ENCODE assay signal across 10 mouse cellular contexts in genomic region chr9:44567338-44568082, GRCm38 (mm10). TPM values are rescaled to one million over a fixed set of nuclear protein-coding genes. Genes with fewer than 3 reads are reported as not detected.
DNase-seq lines count a peak whose midpoint lies in the region; ATAC-seq and TF ChIP-seq lines count a peak whose summit lies in the region.
"Had no signal": no experiment of that assay in that cellular context is flagged by ENCODE, and none has a peak within 500 bp of the region (broad histone marks: within the 10 kb centered on the region; RNA-seq: fewer than 3 reads in every experiment).

No protein-coding gene starts in this region.

- WGBS in liver, adult 2 months = 78% methylated on average over 9 of the region's 9 CpGs
- WGBS in neural tube, embryonic 15.5 days = 79% methylated on average over 9 of the region's 9 CpGs

- no peak for TF ChIP-seq POLR2A in liver, adult 2 months (IDR thresholded peaks at IDR 0.05; ENCODE audit: extremely low read depth, insufficient read depth, low read length)
- TF ChIP-seq POLR2A in myocyte (IDR thresholded peaks at IDR 0.05; ENCODE audit: insufficient read length, low read depth) = no peak

- peak; percentile 41 for DNase-seq in liver, adult 2 months (ENCODE audit: extremely low read depth, low read depth, low spot score)
- no peak for DNase-seq in liver
- peak; percentile 55 for DNase-seq in heart, postnatal 4 days
- DNase-seq in retina, postnatal 1 day = no peak
- no peak for DNase-seq in right cerebral cortex, postnatal 25 days

- H3K36me3 ChIP-seq in liver, adult 2 months (ENCODE audit: control insufficient read depth, insufficient read depth, low read length) = no peaks in the 10 kb centered on the region
- H3K36me3 ChIP-seq in myocyte (ENCODE audit: control insufficient read depth, insufficient read depth) = no peaks in the 10 kb centered on the region
- H3K36me3 ChIP-seq in neural tube, embryonic 15.5 days = no peaks in the 10 kb centered on the region
- H3K36me3 ChIP-seq: stomach, embryonic 15.5 days had no signal

- H3K4me2 ChIP-seq in myocyte (ENCODE audit: low read depth) = peak overlapping the region; percentile 76
- no peak overlapping the region for H3K4me2 ChIP-seq in neural tube, embryonic 15.5 days
- H3K4me2 ChIP-seq: stomach, embryonic 15.5 days had no signal

- no peak for TF ChIP-seq CTCF in liver, adult 2 months (IDR thresholded peaks at IDR 0.05; ENCODE audit: low read depth, low read length)

- H3K27me3 ChIP-seq in liver, adult 2 months (ENCODE audit: control insufficient read depth, insufficient read depth, low read length) = no peaks in the 10 kb centered on the region
- H3K27me3 ChIP-seq in myocyte (ENCODE audit: control insufficient read depth, insufficient read depth, insufficient read length) = no peaks in the 10 kb centered on the region
- no peaks in the 10 kb centered on the region for H3K27me3 ChIP-seq in neural tube, embryonic 15.5 days (replicated peaks)
- H3K27me3 ChIP-seq: stomach, embryonic 15.5 days had no signal

- H3K9me3 ChIP-seq in neural tube, embryonic 15.5 days (replicated peaks) = no peaks in the 10 kb centered on the region
- H3K9me3 ChIP-seq: stomach, embryonic 15.5 days had no signal

- peak overlapping the region; percentile 45; the same call in 1 of the 2 replicates for H3K27ac ChIP-seq in liver, adult 2 months (replicated peaks; ENCODE audit: insufficient read depth, low read depth, low read length)
- peak overlapping the region; percentile 75 for H3K27ac ChIP-seq in brown adipose tissue, adult 24 weeks (replicated peaks; ENCODE audit: low read depth, low read length)
- no peak overlapping the region for H3K27ac ChIP-seq in neural tube, embryonic 15.5 days (replicated peaks)
- H3K27ac ChIP-seq: stomach, embryonic 15.5 days had no signal

- H3ac ChIP-seq in myocyte (ENCODE audit: control insufficient read depth, insufficient read length) = no peak overlapping the region

- H3K79me2 ChIP-seq in liver, adult 2 months (ENCODE audit: control insufficient read depth, insufficient read depth, low read length) = no peaks in the 10 kb centered on the region
- no peaks in the 10 kb centered on the region for H3K79me2 ChIP-seq in myocyte (ENCODE audit: control insufficient read depth, insufficient read depth)

- ATAC-seq in neural tube, embryonic 15.5 days (ENCODE audit: low FRiP score) = no peak

- no peaks in the 10 kb centered on the region for H3K4me1 ChIP-seq in liver, adult 2 months (ENCODE audit: control insufficient read depth, insufficient read depth, low read length)
- H3K4me1 ChIP-seq in brown adipose tissue, adult 24 weeks (ENCODE audit: control insufficient read depth, insufficient read depth, insufficient read length, low read length) = no peaks in the 10 kb centered on the region
- no peaks in the 10 kb centered on the region for H3K4me1 ChIP-seq in neural tube, embryonic 15.5 days
- H3K4me1 ChIP-seq: stomach, embryonic 15.5 days had no signal

- H3K9ac ChIP-seq in liver, adult 2 months (ENCODE audit: low read depth, low read length) = no peak overlapping the region
- H3K9ac ChIP-seq in neural tube, embryonic 15.5 days (replicated peaks) = no peak overlapping the region
- H3K9ac ChIP-seq: stomach, embryonic 15.5 days had no signal

- H3K4me3 ChIP-seq in liver, adult 2 months (ENCODE audit: insufficient read depth, low read depth, low read length) = no peak overlapping the region
- no peak overlapping the region for H3K4me3 ChIP-seq in brown adipose tissue, adult 24 weeks (ENCODE audit: insufficient read depth, low read depth, low read length)
- H3K4me3 ChIP-seq in myocyte = no peak overlapping the region
- no peak overlapping the region for H3K4me3 ChIP-seq in neural tube, embryonic 15.5 days (replicated peaks)
- H3K4me3 ChIP-seq: stomach, embryonic 15.5 days had no signal

TF ChIP-seq in myocyte, 11 proteins besides CTCF, POLR2A, EP300 and RAD21:
- TF ChIP-seq REST (IDR thresholded peaks at IDR 0.05; ENCODE audit: insufficient read depth, insufficient read length) (no peak), POLR2AphosphoS2 (IDR thresholded peaks at IDR 0.05; ENCODE audit: insufficient read length, low read depth) (no peak), SRF (IDR thresholded peaks at IDR 0.05; ENCODE audit: control insufficient read depth, insufficient read length, low read depth) (no peak), E2F4 (IDR thresholded peaks at IDR 0.05; ENCODE audit: insufficient read depth) (no peak), CEBPB (IDR thresholded peaks at IDR 0.05; ENCODE audit: insufficient read depth, poor library complexity, severe bottlenecking) (peak; percentile 45; the same call in 1 of the 2 replicates), TCF3 (IDR thresholded peaks at IDR 0.05; ENCODE audit: insufficient read length, low read depth) (no peak), USF1 (IDR thresholded peaks at IDR 0.05; ENCODE audit: low read depth) (no peak), MYOG (IDR thresholded peaks at IDR 0.05; ENCODE audit: control insufficient read depth in 1 of 3, insufficient read depth in 1 of 3, insufficient read length in 2 of 3, low read depth in 2 of 3) (no peak)

RNA-seq across cellular contexts. Expression of gene Cxcr5, which starts 5.8 kb away (rescaled TPM):
- total RNA-seq in liver, adult 2 months (2014; rRNA removed) = 0.18 and 0.20 TPM in 2 replicates
- 0.24 and 1.4 TPM in 2 replicates for polyA plus RNA-seq in liver, adult 2 months (2012; rRNA removed)
- polyA plus RNA-seq in brown adipose tissue, adult 24 weeks (2012; ENCODE audit: insufficient read depth, insufficient read length, missing spikeins) = not detected in 2 replicates
- total RNA-seq in heart, postnatal 4 days (2021) = under 1 TPM; 0.14 to 0.29 TPM
- polyA plus RNA-seq in myocyte (2012; fragmentation: generic; extraction: Trizol) = 0.01 TPM
- 0.26 TPM in 1 of 2 replicates, not detected in the other for polyA plus RNA-seq in neural tube, embryonic 15.5 days (2015; fragmentation: Nextera tagmentation; extraction: Ambion mirVana)
- total RNA-seq: left cerebral cortex, adult 8-10 months had no signal

RNA-seq across cellular contexts. Expression of gene Ddx6, which starts 37.2 kb away (rescaled TPM):
- total RNA-seq in liver, adult 2 months (2014; rRNA removed) = 58.4 and 58.7 TPM in 2 replicates
- 8.4 and 8.8 TPM in 2 replicates for polyA plus RNA-seq in liver, adult 2 months (2012; rRNA removed)
- 56.9 and 60.7 TPM in 2 replicates for polyA plus RNA-seq in brown adipose tissue, adult 24 weeks (2012; ENCODE audit: insufficient read depth, insufficient read length, missing spikeins)
- 100 to 1,000 TPM in 1 of 2 experiments, 10 to 100 TPM in 1; 99.8 to 101 TPM for total RNA-seq in heart, postnatal 4 days (2021)
- 25.8 TPM for polyA plus RNA-seq in myocyte (2012; fragmentation: generic; extraction: Trizol)
- 15.1 and 16.8 TPM in 2 replicates for polyA plus RNA-seq in neural tube, embryonic 15.5 days (2015; fragmentation: Nextera tagmentation; extraction: Ambion mirVana)

Comparison
In these comparisons a context has a peak if more than half of its experiments do, and no peak if none do; other contexts are left out.
1. DNase-seq: peak in liver, adult 2 months (single experiment) and heart, postnatal 4 days (single experiment); none in liver (single experiment), retina, postnatal 1 day (single experiment) and right cerebral cortex, postnatal 25 days (single experiment).